Mouse (Mus musculus) ES-E14 (cell line): ENCODE results near the gene Vmn2r1. TPM values are rescaled to one million over a fixed set of nuclear protein-coding genes. Genes with fewer than 3 reads are reported as not detected.

Experiments
- DNase-seq: peaks from one replicate; pipeline ENCODE4 v3.0.0-alpha.2; 2013; ENCODE audit warnings: low read depth, low spot score
- H3K27ac ChIP-seq: 2 replicates; pipeline ENCODE4 v1.5.1; 2012; ENCODE audit warnings: low read depth, mild to moderate bottlenecking, low read length, moderate library complexity, mixed read lengths; ENCODE audit not compliant: poor library complexity, insufficient read depth, severe bottlenecking
- H3K36me3 ChIP-seq: 2 replicates; pipeline ENCODE4 v1.6.1; 2012; ENCODE audit warnings: mild to moderate bottlenecking, low read length, moderate library complexity, mixed read lengths; ENCODE audit not compliant: control insufficient read depth, poor library complexity, insufficient read depth, severe bottlenecking
- H3K4me1 ChIP-seq, 2 experiments: fragments of 150-350 bp in 1 of 2; sonication (generic) in 1 of 2; 2 replicates each; pipeline ENCODE4 v1.6.1; 2012; ENCODE audit warnings: low read length in 2 of 2, mild to moderate bottlenecking in 1 of 2, mixed read lengths in 1 of 2; ENCODE audit not compliant: control insufficient read depth in 2 of 2, insufficient read depth in 2 of 2, poor library complexity in 1 of 2
- H3K4me3 ChIP-seq, 2 experiments: fragments of 150-350 bp in 1 of 2; sonication (generic) in 1 of 2; 2 replicates each; pipeline ENCODE4 v1.5.1; 2012; ENCODE audit warnings: low read length in 2 of 2, low read depth in 1 of 2, mild to moderate bottlenecking in 1 of 2, mixed read lengths in 1 of 2; ENCODE audit not compliant: insufficient read depth in 1 of 2, poor library complexity in 1 of 2, severe bottlenecking in 1 of 2
- H3K9ac ChIP-seq: 2 replicates; pipeline ENCODE4 v1.6.1; 2012; ENCODE audit warnings: low read depth, mild to moderate bottlenecking, low read length, mixed read lengths; ENCODE audit not compliant: poor library complexity, insufficient read depth, severe bottlenecking
- H3K9me3 ChIP-seq: fragments of 150-350 bp; sonication (generic); 2 replicates; pipeline ENCODE4 v1.6.1; 2012; ENCODE audit warnings: low read depth, mild to moderate bottlenecking, low read length; ENCODE audit not compliant: control insufficient read depth, insufficient read depth
- CHD2 ChIP-seq: IDR thresholded peaks from 2 replicates; pipeline ENCODE4 v1.6.1; 2014; ENCODE audit warnings: mild to moderate bottlenecking, low read depth, low read length, inconsistent platforms
- HCFC1 ChIP-seq: IDR thresholded peaks from 2 replicates; pipeline ENCODE4 v1.6.1; 2012; ENCODE audit warnings: low read length, inconsistent platforms, borderline replicate concordance; ENCODE audit not compliant: insufficient read depth
- MAFK ChIP-seq: IDR thresholded peaks from 2 replicates; pipeline ENCODE4 v1.6.1; 2014; ENCODE audit warnings: mild to moderate bottlenecking, low read depth, low read length, inconsistent platforms; ENCODE audit not compliant: insufficient read depth
- ZC3H11A ChIP-seq: IDR thresholded peaks from 2 replicates; pipeline ENCODE4 v1.6.1; 2012; ENCODE audit warnings: low read depth, mild to moderate bottlenecking, inconsistent platforms, low read length, borderline replicate concordance
- ZNF384 ChIP-seq: IDR thresholded peaks from 2 replicates; pipeline ENCODE4 v1.6.1; 2012; ENCODE audit warnings: low read depth, low read length, inconsistent platforms
- in situ Hi-C, 2 experiments: fragments of 600-800 bp; cut with MboI; formaldehyde crosslinking; loops; one replicate each; pipeline ENCODE4 v1.15.1; 2025; ENCODE audit warnings: low sequenced_read_pairs in 2 of 2, inconsistent platforms in 1 of 2; ENCODE audit not compliant: unreplicated experiment in 2 of 2
- total RNA-seq: library from RNA; depleted of rRNA; stranded (reverse); fragments of 300-350 nt; gene quantifications from 2 replicates; pipeline ENCODE4 v1.2.3, GENCODE M21; 2012; rRNA removed

Gene Vmn2r1
- total RNA-seq: 0.09 and 0.21 TPM in 2 replicates

DNA sequence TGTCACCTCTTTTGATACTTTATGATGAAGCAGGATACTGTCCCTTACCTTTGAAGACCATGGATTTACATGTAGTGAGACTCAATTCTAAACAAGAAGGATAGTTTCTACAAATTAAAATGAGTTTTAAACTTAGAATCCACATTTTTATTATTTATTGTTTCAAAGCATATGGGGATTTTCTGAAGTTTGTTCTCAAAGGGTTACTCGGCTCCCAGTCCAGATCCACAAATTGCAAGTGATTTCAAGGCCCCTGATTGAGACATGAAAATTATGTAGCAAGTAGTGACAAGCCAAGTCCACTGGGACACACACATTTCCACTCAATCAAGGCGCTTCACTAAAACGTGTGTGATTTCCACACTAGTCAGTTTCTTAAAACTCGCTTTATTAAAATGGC, at the start of gene Vmn2r1:
Vmn2r1 (plus strand) TSS at position 301 of the 400 bp plus-strand sequence.
- no peak for TF ChIP-seq ZNF384
- TF ChIP-seq MAFK: no peak
- TF ChIP-seq ZC3H11A: no peak
- no peak for TF ChIP-seq HCFC1
- no peak for TF ChIP-seq CHD2
- Histone ChIP-seq H3K4me3 (no peak within 1 kb of the TSS), H3K4me1 (no peaks in the 10 kb centered on the region), H3K9ac (no peak within 1 kb of the TSS), H3K9me3 (no peaks in the 10 kb centered on the region), H3K27ac (no peak within 1 kb of the TSS), H3K36me3 (no peaks in the 10 kb centered on the region)
- no peak for DNase-seq
- in situ Hi-C loops: no loop called here

DNA sequence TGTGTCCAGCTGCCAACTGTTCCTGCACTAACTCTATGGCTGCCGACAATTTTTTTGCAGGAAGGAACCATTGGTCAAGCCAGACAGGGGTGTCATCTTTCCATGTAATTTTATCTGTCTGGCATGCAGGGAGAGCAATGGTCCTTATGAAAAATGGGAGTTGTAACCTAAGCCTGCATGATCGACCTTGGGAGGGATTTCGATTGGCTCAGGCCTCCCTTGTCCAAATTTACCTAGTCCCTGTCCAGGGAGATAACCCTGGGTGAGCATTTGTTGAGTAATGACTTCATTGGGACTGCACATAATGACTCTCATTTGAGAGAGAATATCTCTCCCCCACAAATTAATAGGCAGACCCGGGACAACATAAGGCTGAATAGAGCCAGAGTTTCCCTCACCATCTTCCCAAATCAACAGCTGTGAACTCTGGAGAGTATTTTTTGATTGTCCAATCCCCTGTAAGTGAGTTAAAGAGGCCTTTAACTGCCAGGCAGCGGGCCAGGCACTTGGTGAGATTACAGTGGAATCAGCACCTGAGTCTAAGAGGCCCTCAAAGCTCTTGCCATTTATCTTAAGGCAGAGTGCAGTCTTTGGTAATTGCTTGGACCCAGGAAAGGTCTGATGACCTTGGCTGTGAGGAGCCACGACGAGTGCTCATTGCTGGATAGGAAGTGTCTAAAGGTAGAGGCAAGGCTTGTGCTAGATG, 43.1 kb upstream of the Vmn2r1 start:
- Histone ChIP-seq H3K4me1 (no peaks in the 10 kb centered on the region), H3K4me3 (no peak overlapping the region), H3K36me3 (no peaks in the 10 kb centered on the region), H3K27ac (no peak overlapping the region), H3K9ac (no peak overlapping the region), H3K9me3 (no peaks in the 10 kb centered on the region)
- DNase-seq: no peak
- in situ Hi-C loops: loop anchor here in 1 of 2 experiments (25.0 kb wide), 1 partner anchor 749 kb away; no protein-coding TSS in a partner anchor
- TF ChIP-seq MAFK (no peak), CHD2 (no peak), ZNF384 (no peak), ZC3H11A (no peak), HCFC1 (no peak)

DNA sequence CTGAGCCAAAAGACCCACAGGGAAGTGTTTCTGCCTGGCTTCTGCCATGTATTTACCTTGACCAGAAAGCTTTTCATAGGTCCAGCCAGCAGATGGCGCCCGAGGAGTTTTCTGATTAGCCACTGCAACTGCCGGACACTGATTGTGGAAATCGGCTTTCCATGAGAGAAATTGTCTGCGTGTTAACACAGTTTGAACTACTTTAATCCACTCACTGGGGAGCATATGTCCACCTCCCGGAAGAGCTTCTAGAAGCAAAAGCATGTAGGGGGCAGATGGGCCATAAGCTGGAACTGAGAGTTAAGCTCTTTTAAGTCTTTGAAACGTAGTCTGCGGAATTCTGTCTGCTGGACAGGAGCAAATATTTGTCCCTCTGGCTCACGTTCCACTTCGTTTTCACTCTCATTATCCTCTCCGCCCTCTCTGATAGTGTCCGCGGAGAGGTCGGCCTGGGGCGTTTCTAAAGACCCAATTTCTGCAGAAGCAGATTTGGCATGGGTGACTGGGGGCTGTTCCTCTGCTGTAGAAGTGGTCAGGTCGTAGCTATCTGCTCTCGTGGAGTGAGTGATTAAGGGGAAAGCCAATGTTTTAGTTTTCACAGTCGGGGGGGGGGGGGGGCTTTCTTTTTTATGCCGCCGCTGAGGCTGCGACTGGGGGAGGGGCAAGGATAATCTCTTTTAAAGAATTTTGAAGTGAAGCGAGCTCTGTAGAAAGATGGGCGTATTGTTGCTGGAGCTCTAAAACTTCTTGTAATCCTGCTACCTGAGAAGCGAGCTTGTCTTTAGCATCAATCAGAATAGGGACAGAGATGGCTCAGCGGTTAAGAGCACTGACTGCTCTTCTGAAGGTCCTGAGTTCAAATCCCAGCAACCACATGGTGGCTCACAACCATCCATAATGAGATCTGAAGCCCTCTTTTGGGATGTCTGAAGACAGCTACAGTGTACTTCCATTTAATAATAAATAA, 41.2 kb upstream of the Vmn2r1 start:
- H3K4me1 ChIP-seq: no peaks in the 10 kb centered on the region
- DNase-seq: peak; percentile 83
- H3K36me3 ChIP-seq: no peaks in the 10 kb centered on the region
- H3K27ac ChIP-seq: no peak overlapping the region
- in situ Hi-C loops: loop anchor here in 1 of 2 experiments (25.0 kb wide), 1 partner anchor 747 kb away; no protein-coding TSS in a partner anchor
- H3K4me3 ChIP-seq: peak overlapping the region; percentile 10 to 26; a peak in 3 of 4 replicates
- TF ChIP-seq ZNF384: peak; percentile 31; the same call in 1 of the 2 replicates
- no peak for TF ChIP-seq HCFC1
- TF ChIP-seq ZC3H11A: peak; percentile 69; the same call in 1 of the 2 replicates
- H3K9ac ChIP-seq: peak overlapping the region; percentile 60
- no peaks in the 10 kb centered on the region for H3K9me3 ChIP-seq

DNA sequence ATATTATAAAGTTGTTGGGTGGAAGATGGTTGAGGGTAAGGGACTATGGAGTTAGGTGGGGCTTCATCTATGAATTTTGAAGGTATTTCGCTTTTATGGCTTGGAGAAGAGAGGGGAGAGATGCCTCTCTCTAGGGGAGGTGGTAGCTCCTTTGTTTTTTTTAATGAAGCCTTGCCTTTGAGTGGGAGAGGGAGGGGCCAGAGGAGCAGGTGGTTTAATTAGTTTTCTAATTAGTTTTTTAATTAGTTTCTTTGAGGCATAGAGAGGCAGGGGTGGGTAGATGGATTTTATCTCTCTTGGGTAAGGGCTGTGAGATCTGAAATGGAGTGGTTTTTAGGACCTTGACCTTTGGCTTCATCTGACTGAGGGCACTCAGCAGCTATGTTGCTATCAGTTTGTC, 31.4 kb downstream of the Vmn2r1 start:
- no peaks in the 10 kb centered on the region for H3K9me3 ChIP-seq
- no peaks in the 10 kb centered on the region for H3K36me3 ChIP-seq
- H3K27ac ChIP-seq: no peak overlapping the region
- DNase-seq: no peak
- H3K4me3 ChIP-seq: no peak overlapping the region
- H3K4me1 ChIP-seq: no peaks in the 10 kb centered on the region
- in situ Hi-C loops: no loop called here
- no peak for TF ChIP-seq CHD2
- TF ChIP-seq HCFC1: no peak
- no peak for TF ChIP-seq ZC3H11A
- TF ChIP-seq ZNF384: no peak
- no peak for TF ChIP-seq MAFK
- H3K9ac ChIP-seq: no peak overlapping the region
